Mouse (Mus musculus): ENCODE results near the gene Nol12. TPM values are rescaled to one million over a fixed set of nuclear protein-coding genes. Genes with fewer than 3 reads are reported as not detected.

Nol12 gene
- polyA plus RNA-seq, 1 experiment = 39.5 TPM

GRCm38 (mm10) chr15:78992925-78993324 is 58.2 kb downstream of the Nol12 start:
- H3K4me3 ChIP-seq (ENCODE audit: insufficient read depth, low read length) = no peak overlapping the region
- no peak overlapping the region for H3K27ac ChIP-seq (ENCODE audit: insufficient read depth, low read length)
- TF ChIP-seq CTCF (IDR thresholded peaks at IDR 0.05; ENCODE audit: extremely low read depth, insufficient read depth, low read length) (no peak), POLR2A (IDR thresholded peaks at IDR 0.05; ENCODE audit: extremely low read depth, insufficient read depth, low read length) (no peak)
- H3K4me1 ChIP-seq (ENCODE audit: control insufficient read depth, insufficient read depth, low read length) = peaks cover 4% of the 10 kb centered on the region

Other genes starting within 250 kb of the Nol12 start
- 59.2 and 65.2 TPM in 2 replicates for gene Elfn2, start 216.2 kb upstream of the Nol12 start, polyA plus RNA-seq (2012; rRNA removed)
- gene Mfng, start 161.5 kb upstream of the Nol12 start, polyA plus RNA-seq (2012; rRNA removed) = 5.8 and 6.3 TPM in 2 replicates
- 4.7 and 5.2 TPM in 2 replicates for gene Card10, start 131.9 kb upstream of the Nol12 start, polyA plus RNA-seq (2012; rRNA removed)
- 23.3 and 28.1 TPM in 2 replicates for gene Cdc42ep1, start 92.3 kb upstream of the Nol12 start, polyA plus RNA-seq (2012; rRNA removed)
- 0.34 and 0.35 TPM in 2 replicates for gene Lgals2, start 79.4 kb upstream of the Nol12 start, polyA plus RNA-seq (2012; rRNA removed)
- gene Gga1, start 57.7 kb upstream of the Nol12 start, polyA plus RNA-seq (2012; rRNA removed) = 72.6 and 73.0 TPM in 2 replicates
- 0.08 and 0.09 TPM in 2 replicates for gene Gm49510, start 35.3 kb upstream of the Nol12 start, polyA plus RNA-seq (2012; rRNA removed)
- gene Sh3bp1, start 35.2 kb upstream of the Nol12 start, polyA plus RNA-seq (2012; rRNA removed) = 39.5 and 42.2 TPM in 2 replicates
- 226 and 238 TPM in 2 replicates for gene Pdxp, start 21.0 kb upstream of the Nol12 start, polyA plus RNA-seq (2012; rRNA removed)
- gene Lgals1, start 8.2 kb upstream of the Nol12 start, polyA plus RNA-seq (2012; rRNA removed) = 42.9 and 44.4 TPM in 2 replicates
- 10.3 and 11.0 TPM in 2 replicates for gene Triobp, start 12.8 kb downstream of the Nol12 start, polyA plus RNA-seq (2012; rRNA removed)
- 109 and 124 TPM in 2 replicates for gene H1f0, start 93.5 kb downstream of the Nol12 start, polyA plus RNA-seq (2012; rRNA removed)
- gene Galr3, start 107.0 kb downstream of the Nol12 start, polyA plus RNA-seq (2012; rRNA removed) = 0.26 and 0.38 TPM in 2 replicates
- gene Ankrd54, start 128.0 kb downstream of the Nol12 start, polyA plus RNA-seq (2012; rRNA removed) = 26.5 and 28.2 TPM in 2 replicates
- 86.8 and 93.0 TPM in 2 replicates for gene Eif3l, start 140.2 kb downstream of the Nol12 start, polyA plus RNA-seq (2012; rRNA removed)
- 25.0 and 27.6 TPM in 2 replicates for gene Micall1, start 174.0 kb downstream of the Nol12 start, polyA plus RNA-seq (2012; rRNA removed)
- gene Polr2f, start 206.1 kb downstream of the Nol12 start, polyA plus RNA-seq (2012; rRNA removed) = 131 and 134 TPM in 2 replicates
- gene 1700088E04Rik, start 206.3 kb downstream of the Nol12 start, polyA plus RNA-seq (2012; rRNA removed) = 16.5 and 17.1 TPM in 2 replicates
- gene Sox10, start 230.3 kb downstream of the Nol12 start, polyA plus RNA-seq (2012; rRNA removed) = 60.8 and 69.3 TPM in 2 replicates

Measured in cortical plate, adult 2 months (tissue).